Mouse (Mus musculus) MEL (cell line): Measurements from ENCODE around the gene Scai. TPM values are rescaled to one million over a fixed set of nuclear protein-coding genes. Genes with fewer than 3 reads are reported as not detected.

Source experiments
- DNase-seq: peaks from one replicate; pipeline ENCODE4 v3.0.0; 2011; ENCODE audit warnings: low read depth, low spot score
- H3K27ac ChIP-seq: 2 replicates; pipeline ENCODE4 v1.5.1; 2012; ENCODE audit warnings: low read depth, mild to moderate bottlenecking, control low read depth, low read length, moderate library complexity; ENCODE audit not compliant: control insufficient read depth
- H3K27me3 ChIP-seq, 2 experiments: fragments of 150-350 bp in 1 of 2; sonication (generic) in 1 of 2; 2 replicates each; pipeline ENCODE4 v1.6.1; 2012; ENCODE audit warnings: low read length in 2 of 2, mild to moderate bottlenecking in 2 of 2, improper control_type of control experiment in 1 of 2, moderate library complexity in 1 of 2; ENCODE audit not compliant: insufficient read depth in 2 of 2, control insufficient read depth in 1 of 2
- H3K36me3 ChIP-seq, 2 experiments: 2 replicates each; pipeline ENCODE4 v1.6.1; 2012 to 2014; ENCODE audit warnings: low read length in 2 of 2, improper control_type of control experiment in 1 of 2, inconsistent platforms in 1 of 2, mild to moderate bottlenecking in 1 of 2; ENCODE audit not compliant: insufficient read depth in 2 of 2, control insufficient read depth in 1 of 2
- H3K4me1 ChIP-seq, 2 experiments: fragments of 150-350 bp in 1 of 2; sonication (generic) in 1 of 2; 2 replicates each; pipeline ENCODE4 v1.6.1; 2012; ENCODE audit warnings: low read length in 2 of 2, improper control_type of control experiment in 1 of 2, mild to moderate bottlenecking in 1 of 2; ENCODE audit not compliant: insufficient read depth in 2 of 2, control insufficient read depth in 1 of 2
- H3K4me3 ChIP-seq, 2 experiments: fragments of 150-350 bp in 1 of 2; sonication (generic) in 1 of 2; 2 replicates each; pipeline ENCODE4 v1.5.1; 2012; ENCODE audit warnings: low read depth in 2 of 2, low read length in 2 of 2, mild to moderate bottlenecking in 2 of 2, moderate library complexity in 2 of 2, control low read depth in 1 of 2, improper control_type of control experiment in 1 of 2; ENCODE audit not compliant: control insufficient read depth in 1 of 2, insufficient read depth in 1 of 2
- H3K79me2 ChIP-seq: 2 replicates; pipeline ENCODE4 v1.6.1; 2012; ENCODE audit warnings: mild to moderate bottlenecking, low read length, moderate library complexity; ENCODE audit not compliant: control insufficient read depth, poor library complexity, insufficient read depth
- H3K9ac ChIP-seq: 2 replicates; pipeline ENCODE4 v1.6.1; 2012; ENCODE audit warnings: low read depth, mild to moderate bottlenecking, control low read depth, low read length, moderate library complexity; ENCODE audit not compliant: control insufficient read depth, poor library complexity, severe bottlenecking
- H3K9me3 ChIP-seq: fragments of 150-350 bp; sonication (generic); replicated peaks from 2 replicates; pipeline ENCODE4 v1.6.1; 2012; ENCODE audit warnings: mild to moderate bottlenecking, low read length, improper control_type of control experiment, moderate library complexity; ENCODE audit not compliant: insufficient read depth
- CHD1 ChIP-seq: IDR thresholded peaks from 2 replicates; pipeline ENCODE4 v1.6.1; 2012; ENCODE audit warnings: low read depth, mild to moderate bottlenecking, inconsistent platforms, low read length, improper control_type of control experiment
- CHD2 ChIP-seq: IDR thresholded peaks from 2 replicates; pipeline ENCODE4 v1.6.1; 2011; ENCODE audit warnings: low read length, improper control_type of control experiment
- CTCF ChIP-seq, 3 experiments: IDR thresholded peaks in 2 of 3; conservative IDR thresholded peaks in 1 of 3; 2 replicates each; pipeline ENCODE4 v1.5.1; 2011 to 2012; ENCODE audit warnings: low read length in 3 of 3, low read depth in 2 of 3, mild to moderate bottlenecking in 2 of 3, improper control_type of control experiment in 1 of 3, inconsistent platforms in 1 of 3, mixed read lengths in 1 of 3, moderate library complexity in 1 of 3; ENCODE audit not compliant: control insufficient read depth in 1 of 3, insufficient read depth in 1 of 3, poor library complexity in 1 of 3, severe bottlenecking in 1 of 3
- ELF1 ChIP-seq: IDR thresholded peaks from 2 replicates; pipeline ENCODE4 v1.6.1; 2014; ENCODE audit warnings: low read depth, mild to moderate bottlenecking, inconsistent platforms, low read length, improper control_type of control experiment, moderate library complexity
- EP300 ChIP-seq, 2 experiments: IDR thresholded peaks; 2 replicates each; pipeline ENCODE4 v1.6.1; 2011; ENCODE audit warnings: improper control_type of control experiment in 2 of 2, low read length in 2 of 2, low read depth in 1 of 2, mild to moderate bottlenecking in 1 of 2
- ETS1 ChIP-seq: IDR thresholded peaks from 2 replicates; pipeline ENCODE4 v1.6.1; 2012; ENCODE audit warnings: low read depth, mild to moderate bottlenecking, inconsistent platforms, low read length, improper control_type of control experiment, moderate library complexity
- GABPA ChIP-seq: IDR thresholded peaks from 2 replicates; pipeline ENCODE4 v1.6.1; 2012; ENCODE audit warnings: low read depth, mild to moderate bottlenecking, inconsistent platforms, low read length, improper control_type of control experiment, moderate library complexity
- JUND ChIP-seq: IDR thresholded peaks from 2 replicates; pipeline ENCODE4 v1.6.1; 2011; ENCODE audit warnings: low read depth, mild to moderate bottlenecking, improper control_type of control experiment, low read length
- KAT2A ChIP-seq: conservative IDR thresholded peaks from 2 replicates; pipeline ENCODE4 v1.6.1; 2012; ENCODE audit warnings: low read depth, low read length, improper control_type of control experiment, inconsistent platforms
- MAFK ChIP-seq: IDR thresholded peaks from 2 replicates; pipeline ENCODE4 v1.6.1; 2011; ENCODE audit warnings: low read depth, mild to moderate bottlenecking, low read length, improper control_type of control experiment, borderline replicate concordance
- MAX ChIP-seq: IDR thresholded peaks from 2 replicates; pipeline ENCODE4 v1.6.1; 2011; ENCODE audit warnings: low read length, improper control_type of control experiment
- MAZ ChIP-seq: IDR thresholded peaks from 2 replicates; pipeline ENCODE4 v1.6.1; 2012; ENCODE audit warnings: low read depth, mild to moderate bottlenecking, inconsistent platforms, low read length, improper control_type of control experiment
- MEF2A ChIP-seq: IDR thresholded peaks from 2 replicates; pipeline ENCODE4 v1.6.1; 2014; ENCODE audit warnings: low read depth, mild to moderate bottlenecking, inconsistent platforms, low read length, improper control_type of control experiment; ENCODE audit not compliant: poor library complexity, insufficient replicate concordance, severe bottlenecking; ENCODE audit errors: extremely low read depth
- MYC ChIP-seq: IDR thresholded peaks from 2 replicates; pipeline ENCODE4 v1.6.1; 2011; ENCODE audit warnings: low read depth, mild to moderate bottlenecking, low read length, improper control_type of control experiment, moderate library complexity
- NELFE ChIP-seq: IDR thresholded peaks from 2 replicates; pipeline ENCODE4 v1.6.1; 2011; ENCODE audit warnings: low read depth, low read length, improper control_type of control experiment
- NRF1 ChIP-seq: IDR thresholded peaks from 2 replicates; pipeline ENCODE4 v1.6.1; 2014; ENCODE audit warnings: low read depth, mild to moderate bottlenecking, inconsistent platforms, low read length, improper control_type of control experiment, moderate library complexity; ENCODE audit not compliant: poor library complexity, insufficient read depth, severe bottlenecking
- POLR2AphosphoS5 ChIP-seq: IDR thresholded peaks from 2 replicates; pipeline ENCODE4 v1.6.1; 2012; ENCODE audit warnings: low read depth, borderline replicate concordance, mild to moderate bottlenecking, inconsistent platforms, low read length, moderate library complexity, mixed read lengths
- RAD21 ChIP-seq: IDR thresholded peaks from 2 replicates; pipeline ENCODE4 v1.6.1; 2011; ENCODE audit warnings: mild to moderate bottlenecking, low read depth, low read length, improper control_type of control experiment
- SIN3A ChIP-seq: IDR thresholded peaks from 2 replicates; pipeline ENCODE4 v1.6.1; 2012; ENCODE audit warnings: low read length, improper control_type of control experiment, inconsistent platforms
- TAL1 ChIP-seq: IDR thresholded peaks from 2 replicates; pipeline ENCODE4 v1.6.1; 2012; ENCODE audit warnings: mild to moderate bottlenecking, inconsistent platforms, low read length, moderate library complexity, mixed read lengths
- TBP ChIP-seq: IDR thresholded peaks from 2 replicates; pipeline ENCODE4 v1.8.0; 2011; ENCODE audit warnings: low read depth, low read length, improper control_type of control experiment
- TCF12 ChIP-seq: IDR thresholded peaks from 2 replicates; pipeline ENCODE4 v1.6.1; 2014; ENCODE audit warnings: low read depth, mild to moderate bottlenecking, inconsistent platforms, low read length, improper control_type of control experiment, moderate library complexity
- USF2 ChIP-seq, 2 experiments: IDR thresholded peaks; 2 replicates each; pipeline ENCODE4 v1.6.1; 2011 to 2012; ENCODE audit warnings: improper control_type of control experiment in 2 of 2, low read length in 2 of 2, borderline replicate concordance in 1 of 2, inconsistent platforms in 1 of 2, low read depth in 1 of 2, mild to moderate bottlenecking in 1 of 2; ENCODE audit not compliant: insufficient read depth in 1 of 2
- ZC3H11A ChIP-seq: IDR thresholded peaks from 2 replicates; pipeline ENCODE4 v1.6.1; 2012; ENCODE audit warnings: low read depth, mild to moderate bottlenecking, inconsistent platforms, low read length, improper control_type of control experiment
- ZNF384 ChIP-seq: IDR thresholded peaks from 2 replicates; pipeline ENCODE4 v1.6.1; 2012; ENCODE audit warnings: low read depth, mild to moderate bottlenecking, inconsistent platforms, low read length, improper control_type of control experiment
- polyA plus RNA-seq, 2 experiments: library from polyadenylated mRNA; stranded (reverse) in 1 of 2; unstranded in 1 of 2; fragments of >175 nt in 1 of 2; fragments of >200 nt in 1 of 2; gene quantifications; 2 replicates each; pipeline versions ENCODE4 v1.2.1 to v1.2.4; 2012; ENCODE audit warnings: low replicate concordance in 2 of 2, low read depth in 1 of 2; ENCODE audit not compliant: insufficient read length in 2 of 2, insufficient read depth in 1 of 2, missing spikeins in 1 of 2
- total RNA-seq: library from RNA; depleted of rRNA; stranded (reverse); fragments of 300-350 nt; gene quantifications from 2 replicates; pipeline ENCODE4 v1.2.3, GENCODE M21; 2012

Scai gene
- total and polyA plus RNA-seq, 3 experiments: 1.8 to 4.6 TPM; not detected in 1

GRCm38 (mm10) chr2:39091966-39092365 is 98.6 kb downstream of the Scai start:
- no peak overlapping the region for H3K27ac ChIP-seq
- H3K79me2 ChIP-seq: no peaks in the 10 kb centered on the region
- H3K9me3 ChIP-seq: no peaks in the 10 kb centered on the region
- no peak overlapping the region for H3K4me3 ChIP-seq
- no peak for DNase-seq
- no peaks in the 10 kb centered on the region for H3K36me3 ChIP-seq
- no peaks in the 10 kb centered on the region for H3K4me1 ChIP-seq
- H3K27me3 ChIP-seq: no peaks in the 10 kb centered on the region
- no peak for TF ChIP-seq POLR2AphosphoS5
- no peak for TF ChIP-seq MAX
- no peak for TF ChIP-seq NRF1
- TF ChIP-seq RAD21: no peak
- no peak for TF ChIP-seq NELFE
- no peak for TF ChIP-seq JUND
- no peak for TF ChIP-seq ETS1
- no peak for TF ChIP-seq ELF1
- no peak for TF ChIP-seq MYC
- no peak for TF ChIP-seq KAT2A
- no peak for TF ChIP-seq ZC3H11A
- TF ChIP-seq ZNF384: no peak
- TF ChIP-seq MAZ: no peak
- TF ChIP-seq CTCF (IDR thresholded peaks at IDR 0.05 in 2 of 3, conservative IDR thresholded peaks at IDR 0.05 in 1 of 3; ENCODE audit: control insufficient read depth in 1 of 3, insufficient read depth in 1 of 3, low read depth in 2 of 3, low read length in 3 of 3, poor library complexity in 1 of 3, severe bottlenecking in 1 of 3): no peak
- no peak for TF ChIP-seq TAL1
- no peak for TF ChIP-seq USF2 (IDR thresholded peaks at IDR 0.05; ENCODE audit: borderline replicate concordance in 1 of 2, insufficient read depth in 1 of 2, low read depth in 1 of 2, low read length in 2 of 2)
- no peak for TF ChIP-seq CHD1
- TF ChIP-seq SIN3A: no peak
- no peak for TF ChIP-seq GABPA
- no peak for TF ChIP-seq TBP
- no peak overlapping the region for H3K9ac ChIP-seq

GRCm38 (mm10) chr2:39082706-39083105 is 107.8 kb downstream of the Scai start:
- no peaks in the 10 kb centered on the region for H3K9me3 ChIP-seq
- no peak for DNase-seq
- no peaks in the 10 kb centered on the region for H3K4me1 ChIP-seq
- no peaks in the 10 kb centered on the region for H3K27me3 ChIP-seq
- H3K4me3 ChIP-seq: no peak overlapping the region
- H3K36me3 ChIP-seq: no peaks in the 10 kb centered on the region
- no peak overlapping the region for H3K27ac ChIP-seq
- no peak overlapping the region for H3K9ac ChIP-seq
- no peak for TF ChIP-seq MAFK
- TF ChIP-seq TBP: no peak
- TF ChIP-seq EP300 (IDR thresholded peaks at IDR 0.05; ENCODE audit: low read depth in 1 of 2, low read length in 2 of 2): no peak
- no peak for TF ChIP-seq SIN3A
- no peak for TF ChIP-seq CHD1
- no peak for TF ChIP-seq TCF12
- no peak for TF ChIP-seq POLR2AphosphoS5
- no peak for TF ChIP-seq NRF1
- no peak for TF ChIP-seq MEF2A
- TF ChIP-seq ETS1: no peak
- TF ChIP-seq RAD21: no peak
- TF ChIP-seq CHD2: no peak
- no peaks in the 10 kb centered on the region for H3K79me2 ChIP-seq
